Mouse (Mus musculus): ENCODE data around the gene Endog. TPM values are rescaled to one million over a fixed set of nuclear protein-coding genes. Genes with fewer than 3 reads are reported as not detected.
"Not testable (repeated sequence)": the region's sequence is repeated elsewhere in the genome, so short reads cannot be mapped to it uniquely, and the experiment has no call there.

The Endog gene
- polyA plus RNA-seq, 1 experiment: 52.9 TPM

- Histone ChIP-seq H3K27me3 (ENCODE audit: control insufficient read depth, insufficient read depth, low read length) (no peaks in the 10 kb centered on the region), H3K4me1 (ENCODE audit: control insufficient read depth, insufficient read depth, low read length) (peaks cover 3% of the 10 kb centered on the region; the same call in 1 of the 2 replicates), H3K27ac (ENCODE audit: insufficient read depth, low read length) (peak overlapping the region; percentile 4; the same call in 1 of the 2 replicates), H3K4me3 (replicated peaks; ENCODE audit: insufficient read depth, low read depth, low read length) (peak overlapping the region; percentile 65)
- 10% methylated on average over 16 of the region's 16 CpGs for WGBS
- TF ChIP-seq CTCF (IDR thresholded peaks at IDR 0.05; ENCODE audit: borderline replicate concordance, insufficient read depth, low read depth, low read length): no peak
- TF ChIP-seq POLR2A (IDR thresholded peaks at IDR 0.05; ENCODE audit: borderline replicate concordance, insufficient read depth, low read length): no peak
- DNase-seq: no peak
Observed at GRCm38 (mm10) chr2:30132801-30133612, 38.3 kb upstream of the Endog start.

- TF ChIP-seq POLR2A (IDR thresholded peaks at IDR 0.05; ENCODE audit: borderline replicate concordance, insufficient read depth, low read length) (peak; percentile 98), CTCF (IDR thresholded peaks at IDR 0.05; ENCODE audit: borderline replicate concordance, insufficient read depth, low read depth, low read length) (no peak)
- H3K4me3 ChIP-seq (replicated peaks; ENCODE audit: insufficient read depth, low read depth, low read length): peak within 1 kb of the TSS; percentile 65
- under 1% methylated on average over 46 of the region's 46 CpGs for WGBS
- H3K27ac ChIP-seq (ENCODE audit: insufficient read depth, low read length): peak within 1 kb of the TSS; percentile 33
- H3K27me3 ChIP-seq (ENCODE audit: control insufficient read depth, insufficient read depth, low read length): no peaks in the 10 kb centered on the region
- H3K4me1 ChIP-seq (ENCODE audit: control insufficient read depth, insufficient read depth, low read length): peaks cover 3% of the 10 kb centered on the region; the same call in 1 of the 2 replicates
- peak; percentile 97 for DNase-seq
Observed at GRCm38 (mm10) chr2:30133613-30134377, 37.5 kb upstream of the Endog start, which contains the start of gene Tbc1d13. TSS of gene Tbc1d13 (plus strand) at chr2:30133746.

GRCm38 (mm10) chr2:30134378-30134711 is 36.9 kb upstream of the Endog start:
- H3K27me3 ChIP-seq (ENCODE audit: control insufficient read depth, insufficient read depth, low read length): no peaks in the 10 kb centered on the region
- no peak for DNase-seq
- no peak overlapping the region for H3K27ac ChIP-seq (ENCODE audit: insufficient read depth, low read length)
- no peak for TF ChIP-seq POLR2A (IDR thresholded peaks at IDR 0.05; ENCODE audit: borderline replicate concordance, insufficient read depth, low read length)
- TF ChIP-seq CTCF (IDR thresholded peaks at IDR 0.05; ENCODE audit: borderline replicate concordance, insufficient read depth, low read depth, low read length): no peak
- 5% methylated on average over 6 of the region's 6 CpGs for WGBS
- H3K4me1 ChIP-seq (ENCODE audit: control insufficient read depth, insufficient read depth, low read length): peaks cover 3% of the 10 kb centered on the region; the same call in 1 of the 2 replicates
- H3K4me3 ChIP-seq (replicated peaks; ENCODE audit: insufficient read depth, low read depth, low read length): peak overlapping the region; percentile 65

- Histone ChIP-seq H3K27ac (ENCODE audit: insufficient read depth, low read length) (no peak overlapping the region), H3K4me1 (ENCODE audit: control insufficient read depth, insufficient read depth, low read length) (peaks cover 3% of the 10 kb centered on the region; the same call in 1 of the 2 replicates), H3K27me3 (ENCODE audit: control insufficient read depth, insufficient read depth, low read length) (no peaks in the 10 kb centered on the region), H3K4me3 (replicated peaks; ENCODE audit: insufficient read depth, low read depth, low read length) (peak overlapping the region; percentile 21)
- no peak for DNase-seq
- TF ChIP-seq CTCF (IDR thresholded peaks at IDR 0.05; ENCODE audit: borderline replicate concordance, insufficient read depth, low read depth, low read length) (no peak), POLR2A (IDR thresholded peaks at IDR 0.05; ENCODE audit: borderline replicate concordance, insufficient read depth, low read length) (no peak)
- whole genome bisulfite sequencing: 31% methylated on average over 10 of the region's 10 CpGs
Observed at GRCm38 (mm10) chr2:30134928-30135620, 36.2 kb upstream of the Endog start.

- 88% methylated on average over 10 of the region's 10 CpGs for WGBS
- no peaks in the 10 kb centered on the region for H3K27me3 ChIP-seq (ENCODE audit: control insufficient read depth, insufficient read depth, low read length)
- peaks cover 12% of the 10 kb centered on the region for H3K4me1 ChIP-seq (ENCODE audit: control insufficient read depth, insufficient read depth, low read length)
- no peak overlapping the region for H3K4me3 ChIP-seq (replicated peaks; ENCODE audit: insufficient read depth, low read depth, low read length)
- TF ChIP-seq CTCF (IDR thresholded peaks at IDR 0.05; ENCODE audit: borderline replicate concordance, insufficient read depth, low read depth, low read length) (no peak), POLR2A (IDR thresholded peaks at IDR 0.05; ENCODE audit: borderline replicate concordance, insufficient read depth, low read length) (no peak)
- no peak for DNase-seq
- H3K27ac ChIP-seq (ENCODE audit: insufficient read depth, low read length): no peak overlapping the region
Observed at GRCm38 (mm10) chr2:30136458-30136857, 34.8 kb upstream of the Endog start.

DNA sequence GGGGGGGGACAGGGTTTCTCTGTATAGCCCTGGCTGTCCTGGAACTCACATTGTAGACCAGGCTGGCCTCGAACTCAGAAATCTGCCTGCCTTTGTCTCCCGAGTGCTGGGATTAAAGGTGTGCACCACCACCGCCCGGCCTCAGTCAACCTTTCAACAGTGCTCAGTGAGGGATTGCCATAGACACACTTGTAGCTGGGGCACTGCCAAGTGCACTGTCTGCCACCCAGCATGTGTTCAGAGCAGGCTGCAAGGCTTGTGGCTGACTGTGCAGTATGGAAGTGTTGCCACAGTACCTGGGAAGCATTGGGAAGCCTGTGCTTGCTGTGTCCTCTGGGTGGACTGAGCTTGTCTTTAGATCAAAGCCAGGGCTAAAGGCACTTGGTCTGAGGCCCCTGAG is 31.3 kb upstream of the Endog start:
- H3K27ac ChIP-seq (ENCODE audit: insufficient read depth, low read length); H3K27me3 ChIP-seq (ENCODE audit: control insufficient read depth, insufficient read depth, low read length); H3K4me3 ChIP-seq (replicated peaks; ENCODE audit: insufficient read depth, low read depth, low read length): not testable (repeated sequence)
- DNase-seq: peak; percentile 78 to 87
- 26% methylated on average over 4 of the region's 4 CpGs for WGBS
- H3K4me1 ChIP-seq (ENCODE audit: control insufficient read depth, insufficient read depth, low read length): peaks cover 17% of the 10 kb centered on the region

GRCm38 (mm10) chr2:30144436-30144835 is 26.9 kb upstream of the Endog start:
- no peak for TF ChIP-seq CTCF (IDR thresholded peaks at IDR 0.05; ENCODE audit: borderline replicate concordance, insufficient read depth, low read depth, low read length)
- TF ChIP-seq POLR2A (IDR thresholded peaks at IDR 0.05; ENCODE audit: borderline replicate concordance, insufficient read depth, low read length): no peak

More at GRCm38 (mm10) chr2:30144436-30144835, 26.9 kb upstream of the Endog start:
- H3K27ac ChIP-seq (ENCODE audit: insufficient read depth, low read length): no peak overlapping the region
- H3K27me3 ChIP-seq (ENCODE audit: control insufficient read depth, insufficient read depth, low read length): no peaks in the 10 kb centered on the region
- no peak overlapping the region for H3K4me3 ChIP-seq (replicated peaks; ENCODE audit: insufficient read depth, low read depth, low read length)
- 92% methylated on average over 4 of the region's 4 CpGs for WGBS
- DNase-seq: no peak
- peaks cover 14% of the 10 kb centered on the region for H3K4me1 ChIP-seq (ENCODE audit: control insufficient read depth, insufficient read depth, low read length)

Data from cerebellum, adult 2 months (tissue).